Mouse (Mus musculus) hindbrain, postnatal 0 days (tissue): ENCODE results near the gene Lsmem1. TPM values are rescaled to one million over a fixed set of nuclear protein-coding genes. Genes with fewer than 3 reads are reported as not detected.

ENCODE experiments used
- ATAC-seq: fragments of 200-750 bp; cut with Nextera tagmentation; 2 replicates; pipeline ENCODE4 v1.8.0; 2017; ENCODE audit warnings: mild to moderate bottlenecking, moderate TSS enrichment, moderate library complexity
- DNase-seq: peaks from one replicate; pipeline ENCODE4 v3.0.0-alpha.2; 2015; ENCODE audit warnings: low spot score
- H3K27ac ChIP-seq: fragments of 300-500 bp; sonication (generic); 2 replicates; pipeline ENCODE4 v1.5.1; 2014; ENCODE audit warnings: mild to moderate bottlenecking
- H3K27me3 ChIP-seq: fragments of 300-500 bp; sonication (generic); 2 replicates; pipeline ENCODE4 v1.6.1; 2014; ENCODE audit warnings: low read length, mixed read lengths; ENCODE audit not compliant: insufficient read depth
- H3K36me3 ChIP-seq: fragments of 300-500 bp; sonication (generic); 2 replicates; pipeline ENCODE4 v1.6.1; 2014; ENCODE audit warnings: low read length, mixed read lengths; ENCODE audit not compliant: insufficient read depth
- H3K4me1 ChIP-seq: fragments of 300-500 bp; sonication (generic); 2 replicates; pipeline ENCODE4 v1.6.1; 2014; ENCODE audit warnings: antibody characterized with exemption, low read length, mixed read lengths; ENCODE audit not compliant: insufficient read depth
- H3K4me2 ChIP-seq: fragments of 300-500 bp; sonication (generic); 2 replicates; pipeline ENCODE4 v1.6.1; 2014; ENCODE audit warnings: low read depth, mild to moderate bottlenecking, low read length, moderate library complexity, mixed read lengths
- H3K4me3 ChIP-seq: fragments of 300-500 bp; sonication (generic); 2 replicates; pipeline ENCODE4 v1.5.1; 2014; ENCODE audit warnings: low read length
- H3K9ac ChIP-seq: fragments of 300-500 bp; sonication (generic); replicated peaks from 2 replicates; pipeline ENCODE4 v1.6.1; 2014; ENCODE audit warnings: mild to moderate bottlenecking, low read length, moderate library complexity, mixed read lengths
- H3K9me3 ChIP-seq: fragments of 300-500 bp; sonication (generic); 2 replicates; pipeline ENCODE4 v1.6.1; 2016; ENCODE audit warnings: low read length, mixed read lengths
- CTCF ChIP-seq: IDR thresholded peaks from 2 replicates; pipeline ENCODE4 v1.5.1; 2016; ENCODE audit warnings: antibody characterized with exemption, control low read depth, low read depth
- WGBS: fragments of 180-500 bp; shearing (Covaris S2); extraction: QIAGEN DNeasy Blood & Tissue Kit; methylation state at CpG from one replicate; pipeline ENCODE4 v1.1.7; 2014; 5-methylcytosine and 5-hydroxymethylcytosine counted together
- microRNA counts: library from miRNA; unstranded; fragments of <30 nt; microRNA quantifications from one replicate; lab custom pipeline; 2015
- microRNA-seq, 2 experiments: library from miRNA; unstranded; fragments of <30 nt; microRNA quantifications; one replicate each; pipeline ENCODE4; 2016
- polyA plus RNA-seq: library from polyadenylated mRNA; unstranded; fragments of >200 nt; fragmentation: Nextera tagmentation; extraction: Ambion mirVana; gene quantifications from 2 replicates; pipeline ENCODE4 v1.2.1, GENCODE M21; 2015
- total RNA-seq: library from RNA; depleted of rRNA; stranded (reverse); fragments of >200 nt; gene quantifications from 2 replicates; pipeline ENCODE4 v1.2.3, GENCODE M21; 2014; rRNA removed

Gene Lsmem1
- total and polyA plus RNA-seq, 2 experiments from 2014 or later: 0.09 TPM; not detected in 1

- H3K9me3 ChIP-seq: no peaks in the 10 kb centered on the region
- no peak overlapping the region for H3K27ac ChIP-seq
- H3K9ac ChIP-seq: no peak overlapping the region
- H3K4me2 ChIP-seq: no peak overlapping the region
- no peaks in the 10 kb centered on the region for H3K36me3 ChIP-seq
- no peaks in the 10 kb centered on the region for H3K4me1 ChIP-seq
- ATAC-seq: no peak
- no peak for DNase-seq
- H3K27me3 ChIP-seq: no peaks in the 10 kb centered on the region
- no peak overlapping the region for H3K4me3 ChIP-seq
- 84% methylated on average over 5 of the region's 5 CpGs for WGBS
- TF ChIP-seq CTCF: no peak
Measured at GRCm38 (mm10) chr12:40146510-40146909, 52.8 kb downstream of the Lsmem1 start.

DNA sequence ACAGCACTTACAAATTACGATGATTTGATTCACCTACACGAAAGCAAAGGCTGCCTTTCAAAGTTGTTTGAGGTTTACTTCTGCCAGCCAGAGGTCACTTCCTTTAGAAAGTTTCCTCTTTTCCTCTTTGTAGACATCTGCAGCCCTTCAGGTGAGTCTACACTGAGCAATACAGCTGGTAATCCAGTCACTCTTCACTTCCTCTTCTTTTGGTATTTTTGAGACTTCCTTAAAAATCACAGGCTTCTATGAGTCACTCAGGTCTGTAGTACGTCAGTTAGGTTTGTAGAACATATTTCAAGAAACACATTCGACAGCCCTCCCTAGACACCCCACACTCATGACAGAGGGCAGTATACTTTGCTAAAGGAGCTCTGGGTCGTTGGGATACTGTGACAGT lies 58.6 kb downstream of the Lsmem1 start:
- no peaks in the 10 kb centered on the region for H3K36me3 ChIP-seq
- no peak overlapping the region for H3K27ac ChIP-seq
- no peaks in the 10 kb centered on the region for H3K4me1 ChIP-seq
- WGBS: 87% methylated on average over 5 of the region's 5 CpGs
- DNase-seq: no peak
- TF ChIP-seq CTCF: no peak
- no peaks in the 10 kb centered on the region for H3K9me3 ChIP-seq
- H3K4me3 ChIP-seq: no peak overlapping the region
- H3K9ac ChIP-seq: no peak overlapping the region
- no peaks in the 10 kb centered on the region for H3K27me3 ChIP-seq
- no peak for ATAC-seq
- H3K4me2 ChIP-seq: no peak overlapping the region

DNA sequence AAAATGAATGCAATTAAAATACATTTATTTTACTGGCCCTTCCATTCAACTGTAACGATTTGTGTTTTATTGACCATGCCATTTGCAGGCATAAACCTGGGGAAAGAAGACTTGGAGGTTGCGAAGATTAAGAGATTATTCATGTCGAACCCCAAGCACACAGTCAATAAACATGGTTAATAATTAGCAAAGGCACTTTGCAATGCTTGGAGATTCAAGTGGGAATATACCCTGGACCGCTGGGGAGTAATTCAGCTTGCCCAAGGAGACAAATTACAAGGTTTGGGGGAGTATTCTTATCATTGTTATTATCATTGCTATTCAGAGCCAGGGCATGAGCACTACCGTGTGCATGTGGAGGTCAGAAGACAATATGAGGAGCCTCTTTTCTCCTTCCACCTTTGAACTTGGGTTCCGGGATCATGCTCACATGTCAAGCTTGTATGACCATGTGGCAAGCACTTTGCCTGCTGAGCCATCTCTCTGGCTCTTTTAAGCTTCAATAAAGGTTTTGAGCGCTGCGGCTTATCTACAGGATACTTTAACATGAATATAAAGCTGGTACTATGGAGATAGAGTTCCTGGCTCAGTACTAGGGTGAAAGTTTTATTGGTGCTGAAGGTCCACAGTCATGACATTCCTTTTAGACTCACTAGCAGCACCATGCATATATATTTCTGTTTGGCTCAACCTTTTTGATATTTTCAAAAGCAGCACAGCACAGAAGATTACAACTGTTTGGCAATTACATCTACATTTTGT lies 59.6 kb downstream of the Lsmem1 start:
- Histone ChIP-seq H3K27ac (no peak overlapping the region), H3K36me3 (no peaks in the 10 kb centered on the region), H3K9ac (no peak overlapping the region), H3K9me3 (no peaks in the 10 kb centered on the region), H3K27me3 (no peaks in the 10 kb centered on the region), H3K4me2 (no peak overlapping the region), H3K4me3 (no peak overlapping the region), H3K4me1 (no peaks in the 10 kb centered on the region)
- WGBS: 87% methylated on average over 8 of the region's 8 CpGs
- DNase-seq (no peak), ATAC-seq (no peak)
- no peak for TF ChIP-seq CTCF

- 51% methylated on average over 11 of the region's 11 CpGs for WGBS
- Histone ChIP-seq H3K36me3 (no peaks in the 10 kb centered on the region), H3K9me3 (no peaks in the 10 kb centered on the region), H3K4me1 (0 out of 2 replicates have a peak, but pooled peaks cover 2% of the 10 kb centered on the region), H3K27me3 (no peaks in the 10 kb centered on the region), H3K9ac (no peak overlapping the region), H3K4me3 (peak overlapping the region; percentile 45), H3K4me2 (peak overlapping the region; percentile 76), H3K27ac (no peak overlapping the region)
- ATAC-seq: no peak
- TF ChIP-seq CTCF: no peak
- DNase-seq: no peak
Measured at GRCm38 (mm10) chr12:40134529-40134928, 64.8 kb downstream of the Lsmem1 start.

GRCm38 (mm10) chr12:40133573-40134271 lies 65.6 kb downstream of the Lsmem1 start, which contains the start of gene Scin:
TSS of gene Scin (minus strand) at chr12:40134228.
- Histone ChIP-seq H3K9me3 (no peaks in the 10 kb centered on the region), H3K36me3 (no peaks in the 10 kb centered on the region), H3K4me2 (peak within 1 kb of the TSS; percentile 76), H3K9ac (peak within 1 kb of the TSS; percentile 24; the same call in 1 of the 2 replicates), H3K27me3 (no peaks in the 10 kb centered on the region), H3K4me3 (peak within 1 kb of the TSS; percentile 45), H3K27ac (no peak within 1 kb of the TSS), H3K4me1 (0 out of 2 replicates have a peak, but pooled peaks cover 2% of the 10 kb centered on the region)
- ATAC-seq: peak; percentile 59
- 2% methylated on average over 39 of the region's 39 CpGs for WGBS
- TF ChIP-seq CTCF: no peak
- peak; percentile 10 for DNase-seq

DNA sequence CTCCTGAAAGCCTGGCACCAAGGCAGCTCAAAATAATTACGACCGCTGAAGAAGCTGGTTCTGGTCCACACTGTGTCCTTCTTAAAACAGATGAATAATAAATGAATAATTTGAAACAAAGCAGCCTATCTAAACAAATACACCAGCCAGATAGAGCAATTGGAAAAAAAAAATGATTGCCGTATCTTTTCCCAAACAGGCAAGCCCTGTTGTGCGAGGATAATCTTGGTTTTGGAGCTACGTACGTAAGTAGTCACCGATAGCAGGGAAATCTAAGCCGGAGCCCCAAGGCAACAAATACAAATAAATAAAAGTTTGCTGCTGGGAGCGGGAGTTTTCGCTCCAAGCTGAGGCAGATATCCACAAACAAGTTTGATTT lies 66.1 kb downstream of the Lsmem1 start:
- H3K9me3 ChIP-seq: no peaks in the 10 kb centered on the region
- no peak overlapping the region for H3K9ac ChIP-seq
- ATAC-seq (no peak), DNase-seq (peak; percentile 5)
- WGBS: 19% methylated on average over 10 of the region's 10 CpGs
- no peaks in the 10 kb centered on the region for H3K36me3 ChIP-seq
- peak overlapping the region; percentile 76 for H3K4me2 ChIP-seq
- no peak for TF ChIP-seq CTCF
- peak overlapping the region; percentile 45 for H3K4me3 ChIP-seq
- no peaks in the 10 kb centered on the region for H3K27me3 ChIP-seq
- 0 out of 2 replicates have a peak, but pooled peaks cover 2% of the 10 kb centered on the region for H3K4me1 ChIP-seq
- H3K27ac ChIP-seq: no peak overlapping the region

MicroRNA genes within 50 kb of the gene (microRNA counts, 519-probe panel; counts per million panel counts)
- not detected for microRNA mmu-miR-1938 (lab: Ali Mortazavi, UCI)

Small RNAs within 50 kb of the gene (microRNA-seq; reads per million reads assigned to microRNA genes)
- 0 to 0.36 reads per million in 2 experiments for gene Mir1938

Other genes starting within 250 kb of the Lsmem1 start
- gene Arl4a, start 161.5 kb downstream of the Lsmem1 start, total RNA-seq: 48.3 and 61.9 TPM in 2 replicates
- 113 and 114 TPM in 2 replicates for gene Arl4a, start 161.5 kb downstream of the Lsmem1 start, polyA plus RNA-seq
- not detected in 2 replicates for gene Scin, start 65.3 kb downstream of the Lsmem1 start, total RNA-seq
- 0.05 TPM in 1 of 2 replicates, not detected in the other for gene Scin, start 65.3 kb downstream of the Lsmem1 start, polyA plus RNA-seq
- gene Ifrd1, start 49.0 kb upstream of the Lsmem1 start, total RNA-seq: 36.0 and 37.8 TPM in 2 replicates
- gene Ifrd1, start 49.0 kb upstream of the Lsmem1 start, polyA plus RNA-seq: 118 and 128 TPM in 2 replicates
- 21.6 and 24.6 TPM in 2 replicates for gene Zfp277, start 246.4 kb upstream of the Lsmem1 start, total RNA-seq
- gene Zfp277, start 246.4 kb upstream of the Lsmem1 start, polyA plus RNA-seq: 31.1 and 32.9 TPM in 2 replicates
- gene Dock4, start 246.5 kb upstream of the Lsmem1 start, total RNA-seq: 25.9 and 30.7 TPM in 2 replicates
- gene Dock4, start 246.5 kb upstream of the Lsmem1 start, polyA plus RNA-seq: 16.4 and 16.7 TPM in 2 replicates